Mouse (Mus musculus): ENCODE data around the gene Cep68. TPM values are rescaled to one million over a fixed set of nuclear protein-coding genes. Genes with fewer than 3 reads are reported as not detected.

Cep68 gene
- 10 to 100 TPM; 32.4 to 34.8 TPM for total RNA-seq (2021)
- long read RNA-seq, experiment 1, full-length matches to known transcripts, result 10 of 15 reads
- long read RNA-seq, experiment 1, partial matches to known transcripts, result 2 of 15 reads
- long read RNA-seq, experiment 1, other reads (novel, unspliced or antisense), result 3 of 15 reads
- long read RNA-seq, experiment 2, full-length matches to known transcripts, result 13 of 25 reads
- long read RNA-seq, experiment 2, partial matches to known transcripts, result 6 of 25 reads
- long read RNA-seq, experiment 2, other reads (novel, unspliced or antisense), result 6 of 25 reads

DNA sequence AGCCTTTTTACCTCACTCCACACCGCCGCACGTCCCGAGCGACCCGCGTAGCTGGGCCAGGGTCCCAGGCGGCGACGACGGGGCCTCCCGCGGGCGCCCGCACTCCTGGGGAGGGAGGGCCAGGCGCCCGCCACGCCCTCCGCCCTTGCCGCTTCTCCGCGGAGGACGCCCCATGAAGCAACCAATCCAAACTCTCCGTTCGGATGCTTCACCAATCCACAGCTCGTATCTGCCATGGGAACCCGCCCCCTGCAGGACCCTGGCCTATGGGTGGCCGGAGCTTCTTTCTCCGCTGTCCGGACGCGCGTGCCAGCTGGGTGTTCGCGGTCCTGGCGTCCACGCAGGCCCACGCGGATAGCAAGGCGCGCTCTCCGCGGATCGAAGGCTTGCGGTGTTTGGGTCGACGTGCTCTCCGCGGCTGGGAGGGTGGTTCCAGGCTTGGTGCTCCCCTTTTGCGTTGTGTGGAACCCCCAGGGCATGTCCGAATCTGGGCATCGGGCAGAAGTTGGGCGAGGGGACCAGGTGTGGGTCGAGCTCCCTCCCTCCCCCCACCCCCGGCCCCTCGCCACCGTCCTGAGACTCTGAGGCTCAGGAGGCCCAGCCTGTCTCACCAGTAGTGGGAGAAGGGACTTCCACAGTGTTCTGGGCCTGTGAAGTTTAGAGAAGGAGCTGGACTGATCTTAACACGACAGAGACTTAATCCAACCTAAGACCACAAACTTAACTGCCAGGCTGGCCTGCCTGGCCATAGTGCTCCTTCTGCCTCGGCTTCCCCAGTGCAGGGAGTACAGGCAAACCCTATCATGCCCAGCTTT, at the start of gene Cep68:
Cep68 (minus strand) TSS at position 134 of the 815 bp plus-strand sequence.
- peak; percentile 95 to 97 for DNase-seq (ENCODE audit: low spot score in 2 of 2)

DNA sequence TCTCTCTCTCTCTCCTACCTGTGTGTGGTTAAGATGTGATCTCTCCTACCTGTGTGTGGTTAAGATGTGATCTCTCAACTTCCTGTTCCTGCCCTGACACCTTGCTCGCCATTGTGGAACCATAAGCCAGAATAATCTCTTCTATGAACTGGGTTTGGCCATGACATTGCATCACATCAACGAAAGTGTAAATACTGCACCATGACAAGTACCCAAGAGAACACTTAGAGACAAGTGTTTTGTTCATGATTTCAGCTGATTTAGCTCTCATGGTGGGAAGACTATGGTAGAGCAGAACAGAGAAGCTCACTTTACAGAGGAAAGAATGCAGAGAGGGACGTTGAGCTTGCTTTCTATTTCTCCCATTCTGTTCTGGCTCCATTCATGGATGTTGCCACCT, 35.2 kb upstream of the Cep68 start:
- DNase-seq (ENCODE audit: low spot score in 2 of 2), result no peak

DNA sequence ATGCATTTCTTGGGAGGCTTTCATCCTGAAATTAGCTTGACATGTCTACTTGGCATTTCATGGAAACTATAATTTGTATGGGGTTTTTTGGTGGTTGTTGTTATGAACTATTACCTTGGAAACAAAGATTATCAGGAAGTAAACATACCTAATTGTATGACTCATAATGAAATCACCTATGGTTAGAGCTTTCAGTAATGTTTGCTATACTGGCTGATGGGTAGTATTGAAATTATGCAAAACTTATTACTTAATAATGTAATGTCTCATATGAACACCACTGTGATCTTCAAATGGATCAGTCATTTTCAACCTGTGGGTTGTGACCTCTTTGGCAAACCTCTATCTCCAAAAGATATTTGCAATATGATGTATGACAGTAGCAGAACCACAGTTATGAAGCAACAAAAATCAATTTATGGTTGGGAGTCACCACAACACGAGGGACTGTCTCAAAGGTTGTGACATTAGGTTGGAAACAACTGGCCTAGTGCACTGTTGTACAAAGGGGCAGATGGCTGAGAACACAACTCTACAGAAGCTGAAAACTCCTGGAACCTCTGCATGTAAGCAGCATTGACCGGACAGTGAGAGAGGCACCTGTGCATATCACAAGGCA, 33.5 kb upstream of the Cep68 start:
- DNase-seq (ENCODE audit: low spot score in 2 of 2), result no peak

DNA sequence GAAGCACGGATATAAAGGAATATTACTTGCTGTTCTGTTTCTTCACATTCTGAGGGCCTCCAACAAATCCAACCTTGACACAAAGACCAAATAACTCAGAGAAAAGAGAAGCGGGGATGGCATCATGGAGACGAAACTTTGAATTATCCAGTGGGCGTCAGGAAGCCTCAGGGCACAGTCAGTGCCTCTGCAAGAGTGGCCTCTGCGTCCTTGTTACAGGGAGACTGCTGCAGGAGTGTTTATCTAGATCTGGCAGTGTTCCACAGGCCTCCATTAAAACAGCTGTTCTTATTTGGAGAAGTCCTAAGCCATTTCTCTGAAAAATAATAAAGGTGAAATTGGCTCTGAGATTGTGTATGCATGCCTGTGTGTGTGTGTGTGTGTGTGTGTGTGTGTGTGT, 31.8 kb upstream of the Cep68 start:
- DNase-seq (ENCODE audit: low spot score in 2 of 2), result no peak

DNA sequence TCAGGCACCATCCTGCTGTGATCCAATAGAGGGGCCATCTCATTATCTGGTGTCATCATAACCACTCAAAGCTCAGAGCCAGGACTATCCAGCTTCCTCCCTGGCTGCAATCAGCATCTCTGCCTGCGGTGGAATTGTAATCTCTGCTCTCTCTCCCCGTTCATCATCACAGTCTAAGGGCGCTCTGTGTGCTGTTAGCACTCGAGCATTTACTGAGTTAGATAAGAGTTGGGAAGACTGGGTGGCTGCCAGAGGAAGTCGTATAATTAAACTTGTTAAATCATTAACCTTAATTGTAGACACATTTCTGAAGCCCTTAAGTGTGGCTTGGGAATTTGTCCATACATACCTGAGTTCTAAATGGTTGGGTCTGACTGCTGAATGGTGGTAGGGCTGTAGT, 29.5 kb upstream of the Cep68 start:
- DNase-seq (ENCODE audit: low spot score in 2 of 2), result no peak

DNA sequence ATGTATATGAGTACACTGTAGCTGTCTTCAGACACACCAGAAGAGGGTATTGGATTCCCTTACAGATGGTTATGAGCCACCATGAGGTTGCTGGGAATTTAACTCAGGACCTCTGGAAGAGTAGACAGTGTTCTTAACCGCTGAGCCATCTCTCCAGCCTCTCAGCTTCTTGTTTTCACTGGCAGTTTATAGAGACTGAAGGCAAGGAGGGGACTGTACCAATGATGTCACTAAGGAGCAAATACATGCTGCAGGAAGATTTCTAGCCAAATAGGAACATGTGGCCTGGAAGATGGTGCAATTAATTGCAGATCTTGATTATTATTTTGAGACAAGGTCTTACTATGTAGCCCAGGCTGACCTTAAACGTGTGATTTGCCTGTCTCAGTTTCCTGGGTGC, 27.9 kb upstream of the Cep68 start:
- DNase-seq (ENCODE audit: low spot score in 2 of 2), result no peak

DNA sequence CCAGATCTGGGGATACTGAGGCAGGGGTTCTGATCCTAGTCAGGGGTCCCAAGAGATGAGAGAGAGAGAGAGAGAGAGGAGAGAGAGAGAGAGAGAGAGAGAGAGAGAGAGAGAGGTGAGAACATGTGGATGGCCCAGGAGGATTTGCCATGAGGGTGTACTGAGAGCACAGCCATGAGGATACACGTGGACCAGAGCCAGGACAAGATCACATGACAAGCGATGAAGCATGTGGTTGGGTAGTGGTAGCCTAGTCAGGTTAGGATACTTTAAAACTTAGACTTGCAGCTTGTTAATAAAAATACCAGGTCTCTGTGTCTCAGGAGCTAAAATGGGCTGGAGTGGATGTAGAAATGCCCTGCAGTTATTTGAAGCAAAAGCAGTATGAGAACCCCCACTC, 26.7 kb upstream of the Cep68 start:
- no peak for DNase-seq (ENCODE audit: low spot score in 2 of 2)

DNA sequence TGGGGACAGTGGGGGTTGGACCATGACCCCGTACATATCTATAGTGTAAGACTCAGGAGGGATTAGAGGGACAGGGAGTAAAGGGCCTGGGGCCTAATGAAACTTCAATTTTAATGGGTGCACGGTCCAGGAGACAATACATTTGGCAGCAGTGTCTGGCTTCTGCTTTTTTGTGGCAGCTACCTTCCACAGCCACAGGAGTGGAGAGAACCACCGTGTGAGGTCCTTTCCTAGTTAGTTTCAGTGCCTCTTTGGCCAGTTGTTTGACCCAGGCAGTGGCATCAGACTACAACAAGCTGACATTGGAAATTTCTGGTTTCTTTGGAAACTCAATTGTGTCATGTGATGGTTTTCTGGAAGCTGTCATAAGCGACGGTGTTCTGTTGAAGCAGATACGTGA, 20.7 kb upstream of the Cep68 start:
- DNase-seq (ENCODE audit: low spot score in 2 of 2), result no peak

DNA sequence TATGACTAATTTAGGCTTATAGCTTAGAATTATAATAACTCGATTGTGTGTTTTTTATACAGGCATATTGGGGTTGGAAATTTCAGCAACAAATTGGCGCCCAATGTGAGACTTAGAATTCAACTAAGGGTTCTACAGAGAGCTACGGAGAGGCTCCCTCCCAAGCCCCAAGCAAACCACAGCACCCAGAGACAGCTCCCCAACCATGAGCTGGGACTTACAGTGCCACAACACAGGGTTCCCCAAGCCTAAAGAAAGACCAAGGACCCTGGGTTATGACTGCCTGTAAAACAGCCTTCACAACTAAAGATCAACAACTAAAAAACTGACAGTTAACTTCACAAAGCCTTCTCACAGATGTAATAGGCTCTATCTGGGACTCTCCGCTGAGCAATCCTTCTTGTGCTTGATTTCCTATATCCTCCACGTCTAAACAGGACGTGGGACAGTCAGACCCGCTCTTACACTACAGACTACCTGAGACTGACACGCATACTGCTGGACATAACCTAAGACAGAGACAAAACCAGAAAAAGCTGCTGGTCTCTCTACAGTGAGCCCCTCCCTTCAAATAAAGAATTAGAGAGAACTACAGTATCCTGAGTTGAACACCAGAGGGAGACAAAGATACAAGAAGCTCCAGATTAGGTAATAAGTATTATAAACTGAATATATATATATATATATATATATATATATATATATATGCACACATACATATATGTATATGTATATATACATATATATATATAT, 13.6 kb upstream of the Cep68 start:
- peak in 1 of 2 experiments; percentile 49 for DNase-seq (ENCODE audit: low spot score in 2 of 2)

DNA sequence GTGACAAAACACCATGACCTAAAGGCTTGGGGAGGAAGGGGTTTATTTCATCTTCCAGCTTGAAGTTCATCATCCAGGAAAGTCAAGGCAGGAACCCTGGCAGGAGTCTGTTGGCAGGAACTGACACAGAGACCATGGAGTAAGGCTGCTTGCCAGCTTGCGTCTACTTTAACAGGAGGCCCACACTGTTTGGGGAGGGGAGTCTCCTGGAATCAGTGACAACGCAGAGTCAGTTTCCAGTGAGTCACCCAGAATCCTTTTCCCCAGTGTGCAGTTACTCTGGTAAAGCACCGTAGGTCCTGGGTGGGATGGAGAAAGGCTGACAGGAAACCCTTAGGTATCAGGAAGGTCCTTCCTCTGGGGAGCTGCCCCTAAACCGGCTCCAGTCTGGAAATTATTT, 5.6 kb upstream of the Cep68 start:
- no peak for DNase-seq (ENCODE audit: low spot score in 2 of 2)

DNA sequence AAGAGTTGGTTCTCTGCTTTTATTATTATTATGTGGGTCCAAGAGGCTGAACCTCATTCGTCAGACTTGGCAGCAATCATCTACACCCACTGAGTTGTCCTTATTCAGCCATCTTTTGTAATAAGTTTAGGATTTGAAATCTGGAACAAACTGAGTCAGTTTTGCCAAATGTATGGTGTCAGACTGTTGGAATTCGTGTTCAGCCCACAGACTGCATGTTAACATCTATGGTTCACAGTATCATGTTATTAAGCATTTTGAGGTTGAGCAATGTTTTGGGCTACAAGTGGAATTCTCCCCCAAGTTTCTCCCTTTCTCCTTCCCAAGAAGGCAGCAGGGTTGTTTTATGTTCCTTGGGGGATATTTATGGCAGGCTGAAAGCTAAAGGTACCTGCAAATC, 3.9 kb upstream of the Cep68 start:
- DNase-seq (ENCODE audit: low spot score in 2 of 2), result no peak

DNA sequence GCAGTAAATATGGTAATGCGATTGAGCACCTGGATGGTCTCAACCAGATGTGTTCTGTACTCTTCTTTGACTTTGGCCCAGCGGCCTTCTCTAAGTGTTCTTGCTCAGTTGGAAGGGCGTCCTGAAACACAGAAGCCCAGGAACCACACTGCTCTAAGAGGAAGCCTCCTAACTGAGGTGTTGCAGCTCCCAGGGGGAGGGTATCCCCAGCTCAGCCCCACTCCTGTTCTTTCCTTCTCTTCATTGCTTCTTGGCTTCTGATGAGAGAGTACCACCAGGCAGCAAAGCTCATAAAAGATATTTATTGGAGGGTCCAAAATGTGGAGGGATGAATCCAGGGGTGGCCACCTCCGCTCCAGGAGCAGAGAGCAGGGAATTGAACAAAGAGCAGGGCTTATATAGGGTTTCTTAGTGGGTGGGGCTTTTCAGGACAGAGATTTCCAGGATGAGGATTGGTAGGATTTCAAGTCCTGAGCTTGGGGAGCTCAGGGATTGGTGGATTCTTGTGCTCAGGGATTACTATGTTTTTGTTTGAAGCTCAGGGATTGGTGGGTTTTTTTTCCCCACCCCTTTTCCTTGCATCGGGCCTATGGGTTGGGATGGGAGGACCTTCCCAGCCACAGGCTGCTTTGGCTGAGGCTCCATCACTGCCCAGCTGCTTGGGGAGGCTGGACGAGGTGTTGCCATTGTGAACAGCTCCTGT, 1.4 kb upstream of the Cep68 start:
- no peak for DNase-seq (ENCODE audit: low spot score in 2 of 2)

DNA sequence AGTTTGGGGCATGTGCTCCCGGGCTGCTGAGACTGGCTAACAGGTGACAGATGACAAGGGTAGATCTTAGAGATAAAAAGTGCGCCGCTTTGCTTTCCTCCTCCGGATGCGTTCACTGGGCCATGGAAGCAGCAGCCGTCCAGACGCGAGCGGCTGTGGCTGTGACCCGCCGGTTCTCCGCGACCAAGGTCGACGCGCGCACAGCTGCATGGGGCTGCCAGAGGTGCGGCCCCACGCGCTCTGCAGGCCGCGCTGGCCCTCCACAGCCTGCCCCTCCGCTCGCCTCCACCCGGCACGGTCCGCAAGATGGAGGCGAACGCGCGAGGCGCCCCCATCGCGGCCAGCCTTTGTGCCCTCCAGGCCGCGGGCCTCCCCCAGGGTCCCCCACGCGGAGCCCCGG, 389 bp downstream of the Cep68 start:
- DNase-seq (ENCODE audit: low spot score in 2 of 2), result no peak

DNA sequence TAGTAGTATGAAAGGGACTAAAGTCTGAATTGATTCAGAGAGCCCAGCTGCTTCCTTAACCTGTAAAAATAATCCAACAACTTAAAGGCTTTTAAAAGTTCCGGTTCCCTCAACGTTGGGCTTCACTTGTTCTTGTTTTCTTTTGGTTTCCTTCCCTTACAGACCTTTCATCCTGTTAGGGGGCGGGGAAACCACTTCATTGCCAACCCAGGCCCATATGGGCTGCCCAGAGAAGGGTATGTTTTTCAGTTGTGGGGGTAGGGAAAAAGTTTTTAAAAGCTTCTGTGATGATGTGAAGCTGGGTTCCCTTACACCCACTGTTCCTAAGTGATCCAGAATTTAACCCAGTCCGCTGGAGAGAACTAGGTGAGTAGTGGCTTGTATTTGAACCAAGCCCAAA, 952 bp downstream of the Cep68 start:
- no peak for DNase-seq (ENCODE audit: low spot score in 2 of 2)

DNA sequence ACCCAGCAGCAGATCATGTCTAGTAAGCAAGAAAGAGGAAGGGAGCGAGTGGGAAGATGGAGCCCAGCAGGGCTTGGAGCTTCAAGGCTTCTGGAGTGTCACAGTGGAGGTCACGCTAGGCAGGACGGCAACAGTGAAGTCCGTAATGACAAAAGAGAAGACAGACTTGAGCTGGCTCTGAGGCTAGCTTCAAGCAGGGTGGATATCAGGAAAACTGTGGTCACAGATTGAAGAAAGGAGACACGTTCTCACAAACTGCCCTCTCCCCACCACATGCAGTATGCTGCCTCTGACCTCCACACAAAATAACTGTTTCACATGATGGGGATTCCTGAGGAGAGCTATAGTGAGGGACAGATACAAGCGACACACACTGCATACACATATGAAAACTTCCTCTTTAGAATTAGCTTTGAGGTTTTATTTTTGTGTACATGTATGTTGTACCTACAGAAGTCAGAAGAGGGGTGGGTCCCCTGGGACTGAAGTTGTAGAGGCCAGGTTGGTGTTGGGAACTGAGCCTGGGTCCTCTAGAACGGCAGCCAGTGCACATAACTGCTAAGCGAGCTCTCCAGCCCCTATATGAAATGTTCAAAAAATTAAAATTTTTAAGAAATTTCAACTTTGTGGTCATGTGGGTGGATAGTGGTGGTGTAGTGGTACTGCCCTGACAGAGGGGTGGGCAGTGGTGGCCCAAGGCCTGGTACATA, 1.9 kb downstream of the Cep68 start:
- DNase-seq (ENCODE audit: low spot score in 2 of 2), result no peak

DNA sequence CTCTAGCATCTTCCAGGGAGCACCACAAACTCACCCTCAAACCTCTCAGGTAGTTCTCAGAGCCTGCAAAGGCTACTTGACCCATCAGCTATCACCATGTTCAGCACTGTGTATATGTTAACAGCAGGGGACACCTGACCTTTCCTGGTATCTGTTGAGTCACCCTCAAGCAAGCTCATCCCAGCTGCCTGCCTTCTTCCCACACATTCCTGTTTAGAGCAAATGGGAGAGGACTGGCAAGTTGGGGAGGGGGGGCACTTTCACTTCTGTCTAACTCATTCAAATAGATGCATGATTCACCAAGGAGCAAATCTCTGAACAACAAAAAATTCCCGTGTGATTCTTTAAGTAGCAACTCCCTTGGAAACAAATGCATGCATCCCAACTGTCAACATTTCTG, 2.6 kb downstream of the Cep68 start:
- DNase-seq (ENCODE audit: low spot score in 2 of 2), result no peak

DNA sequence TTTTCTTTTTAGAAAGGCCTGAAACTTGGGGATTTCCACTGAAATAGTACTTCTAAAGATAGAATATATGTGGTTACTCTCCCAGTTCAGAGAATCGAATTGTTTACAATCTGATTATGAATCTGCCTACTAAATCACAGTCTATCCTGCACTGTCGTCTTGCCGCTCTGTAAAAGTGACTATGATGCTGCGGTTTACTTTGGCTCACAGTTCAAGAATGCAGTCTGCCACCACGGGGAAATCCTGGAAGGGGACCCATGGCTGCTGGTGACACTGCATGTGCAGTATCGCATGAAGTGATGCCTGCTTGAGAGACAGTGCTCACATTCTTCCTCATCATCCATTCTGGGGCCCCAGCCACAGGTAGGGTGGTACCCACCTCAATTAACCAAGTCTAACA, 3.9 kb downstream of the Cep68 start:
- no peak for DNase-seq (ENCODE audit: low spot score in 2 of 2)

DNA sequence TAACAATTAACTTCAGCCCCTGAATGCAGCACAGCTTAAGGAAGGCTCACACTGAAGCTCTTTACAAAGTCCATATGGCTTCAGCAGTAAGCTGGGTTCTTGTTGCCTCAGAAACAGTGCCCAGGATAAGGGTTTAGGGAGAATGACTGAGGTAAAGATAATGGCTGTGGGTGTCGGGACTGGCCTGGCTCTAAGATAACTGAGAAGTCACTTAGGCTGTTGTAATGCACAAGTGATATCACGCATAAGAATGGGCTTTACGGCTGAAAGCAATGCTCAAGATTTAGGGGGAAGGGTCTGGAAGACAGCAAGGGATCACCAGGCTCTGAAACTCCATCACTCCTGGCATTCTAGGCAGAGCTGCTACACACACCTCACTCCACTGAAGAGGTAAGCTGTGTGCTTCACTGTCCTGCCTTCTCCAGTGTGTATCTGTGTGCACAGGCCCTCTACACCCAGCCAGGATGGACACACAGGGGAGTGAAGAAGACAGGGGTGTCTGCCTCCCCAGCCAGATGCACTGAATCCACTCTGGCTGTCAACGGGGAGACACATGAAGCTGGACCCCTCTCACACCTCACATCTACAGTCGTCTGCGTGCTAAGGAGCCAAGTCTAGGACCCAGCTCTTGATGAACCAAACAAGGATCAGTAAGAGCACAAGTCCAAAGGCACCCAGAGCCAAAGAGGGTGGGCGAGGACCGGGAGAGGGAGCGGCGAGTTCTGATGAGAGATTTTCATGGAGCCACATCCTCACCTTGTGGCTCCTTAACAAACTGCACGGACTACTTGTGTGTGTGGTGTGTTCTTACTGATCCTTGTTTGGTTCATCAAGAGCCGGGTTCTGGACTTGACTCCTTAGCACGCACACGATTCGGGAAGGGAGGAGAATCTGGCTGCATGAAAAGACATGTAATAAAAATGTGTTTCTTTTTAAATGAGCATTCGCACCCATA, 4.6 kb downstream of the Cep68 start:
- DNase-seq (ENCODE audit: low spot score in 2 of 2), result no peak

DNA sequence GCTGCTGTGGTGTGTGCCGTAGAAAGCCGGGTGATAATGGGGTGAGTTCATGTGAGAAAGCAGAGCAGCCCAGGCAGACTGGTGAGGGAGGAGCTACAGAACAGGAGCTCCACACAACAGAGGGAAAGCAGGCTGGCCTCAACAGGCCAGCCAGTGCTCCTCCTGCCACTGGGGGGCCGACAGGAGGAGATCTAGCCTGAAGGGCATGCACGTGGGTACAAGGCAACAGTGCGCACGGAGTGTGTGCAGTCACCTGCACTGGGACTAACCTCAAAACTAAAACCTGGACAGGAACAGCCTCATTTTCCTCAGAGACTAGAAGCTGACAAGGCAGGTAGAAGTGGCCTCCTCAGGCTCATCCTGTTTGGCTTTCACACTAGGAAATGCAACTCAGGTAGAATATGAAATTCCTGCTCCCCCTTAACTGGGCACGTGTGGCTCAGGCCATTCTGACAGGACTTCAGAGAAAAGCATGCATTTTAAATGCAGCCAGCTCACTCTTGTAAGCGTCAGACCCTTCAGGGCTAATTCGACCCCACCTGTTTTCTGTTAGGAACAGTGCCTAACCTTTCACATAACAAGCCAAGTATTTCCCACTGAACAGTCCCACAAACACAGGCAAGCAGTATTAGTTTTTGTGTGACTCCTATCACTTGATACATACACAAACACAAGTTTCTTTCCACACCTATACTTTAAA, 5.9 kb downstream of the Cep68 start:
- DNase-seq (ENCODE audit: low spot score in 2 of 2), result no peak

Data from layer of hippocampus, postnatal 14 days (tissue).